Mouse (Mus musculus): Measurements from ENCODE around the gene Fgf13. TPM values are rescaled to one million over a fixed set of nuclear protein-coding genes. Genes with fewer than 3 reads are reported as not detected.
A peak's percentile ranks its signal among the peaks of the same experiment; 100 is the strongest.

The Fgf13 gene
- polyA plus RNA-seq, 1 experiment from 2014 or later: 3.9 TPM

DNA sequence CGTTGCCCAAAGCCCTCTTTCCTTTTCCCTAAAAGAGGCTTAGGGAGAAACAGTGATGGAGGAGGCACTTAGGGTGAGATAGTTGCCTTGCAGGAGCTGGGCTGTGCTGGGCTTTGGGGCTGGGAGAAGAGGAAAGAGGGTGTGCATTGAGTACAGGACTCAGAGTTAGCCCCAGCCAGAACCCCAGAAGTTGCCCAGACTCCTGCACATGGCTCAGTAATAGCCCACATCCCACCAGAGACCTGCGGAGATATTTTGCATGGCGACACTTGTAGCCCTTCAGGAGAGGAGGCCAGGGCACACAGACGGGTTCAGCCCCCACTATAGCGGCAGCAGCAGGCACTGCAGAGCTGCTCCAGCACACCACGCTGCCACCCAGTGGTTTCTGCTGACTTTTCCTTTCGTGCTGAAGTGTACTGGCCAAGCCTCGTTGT, 432.9 kb downstream of the Fgf13 start:
- Histone ChIP-seq H3K9ac (replicated peaks; ENCODE audit: low read length) (no peak overlapping the region), H3K4me2 (replicated peaks; ENCODE audit: low read depth, low read length) (peak overlapping the region; percentile 67), H3K4me1 (ENCODE audit: insufficient read depth, low read length) (no peaks in the 10 kb centered on the region), H3K36me3 (ENCODE audit: insufficient read depth, low read length) (no peaks in the 10 kb centered on the region), H3K4me3 (ENCODE audit: low read length) (peak overlapping the region; percentile 47), H3K9me3 (ENCODE audit: low read length) (no peaks in the 10 kb centered on the region), H3K27ac (ENCODE audit: low read length) (no peak overlapping the region), H3K27me3 (ENCODE audit: insufficient read depth, low read length) (peaks cover 22% of the 10 kb centered on the region; the same call in 1 of the 2 replicates)
- ATAC-seq (ENCODE audit: low FRiP score, low TSS enrichment): peak; percentile 70
- WGBS: 14% methylated on average over 8 of the region's 8 CpGs

DNA sequence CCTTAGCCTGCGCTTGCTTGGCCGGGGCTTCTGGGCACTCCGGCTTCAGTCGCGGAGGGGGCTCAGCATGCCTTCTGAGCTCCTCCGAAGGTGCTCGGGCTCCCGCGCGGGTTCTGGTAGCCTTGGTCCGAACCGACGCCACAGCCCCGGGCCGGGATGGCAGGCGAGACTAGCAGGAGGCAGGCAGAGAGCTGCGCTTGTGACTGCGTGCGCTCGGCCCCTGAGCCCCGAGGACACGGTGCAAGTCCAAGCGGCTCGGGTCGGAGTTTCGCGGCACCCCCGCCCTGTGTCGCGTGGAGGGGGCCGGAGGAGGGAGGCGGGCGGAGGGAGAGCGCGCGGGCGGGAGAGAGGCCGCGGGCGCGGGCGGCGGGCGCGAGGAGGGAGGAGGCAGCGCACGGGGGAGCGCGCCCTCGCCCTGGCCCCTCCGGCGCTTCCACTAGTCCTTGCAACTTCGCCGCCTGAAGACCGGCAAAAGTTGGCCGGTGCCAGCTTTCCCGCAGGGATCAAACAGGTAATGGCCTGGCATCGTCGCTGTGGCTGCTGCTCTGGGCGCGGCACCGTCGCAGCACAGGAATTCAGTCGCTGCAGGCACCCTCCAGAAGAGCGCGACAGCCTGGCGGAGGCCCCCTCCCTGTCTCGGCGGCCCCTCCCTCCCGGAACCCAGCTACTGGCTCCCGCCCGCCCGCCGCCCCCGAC, 433.6 kb downstream of the Fgf13 start:
- H3K4me1 ChIP-seq (ENCODE audit: insufficient read depth, low read length): no peaks in the 10 kb centered on the region
- peak overlapping the region; percentile 31; the same call in 1 of the 2 replicates for H3K9ac ChIP-seq (replicated peaks; ENCODE audit: low read length)
- ATAC-seq (ENCODE audit: low FRiP score, low TSS enrichment): peak; percentile 89
- H3K4me2 ChIP-seq (replicated peaks; ENCODE audit: low read depth, low read length): peak overlapping the region; percentile 67
- H3K4me3 ChIP-seq (ENCODE audit: low read length): peak overlapping the region; percentile 47
- H3K27ac ChIP-seq (ENCODE audit: low read length): no peak overlapping the region
- 19% methylated on average over 31 of the region's 75 CpGs for WGBS
- no peaks in the 10 kb centered on the region for H3K9me3 ChIP-seq (ENCODE audit: low read length)
- peaks cover 22% of the 10 kb centered on the region; the same call in 1 of the 2 replicates for H3K27me3 ChIP-seq (ENCODE audit: insufficient read depth, low read length)
- H3K36me3 ChIP-seq (ENCODE audit: insufficient read depth, low read length): no peaks in the 10 kb centered on the region

DNA sequence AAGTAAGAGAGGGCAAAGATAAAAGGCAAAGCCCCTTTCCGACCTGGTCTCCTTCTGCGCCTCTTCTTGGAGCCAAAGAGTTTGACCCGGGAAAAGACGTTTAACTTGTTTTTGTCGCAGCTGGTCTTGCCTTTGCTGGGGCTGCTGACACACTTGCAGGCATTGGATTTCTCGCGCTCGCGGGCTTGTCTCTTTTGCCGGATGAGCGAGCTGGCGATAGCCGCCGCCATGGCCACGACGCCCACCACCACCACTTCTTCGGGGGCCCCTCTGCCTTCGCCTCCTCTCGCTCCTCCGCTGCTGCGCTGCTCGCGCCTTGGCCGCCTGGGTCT, 434.1 kb downstream of the Fgf13 start:
- Histone ChIP-seq H3K36me3 (ENCODE audit: insufficient read depth, low read length) (no peaks in the 10 kb centered on the region), H3K9ac (replicated peaks; ENCODE audit: low read length) (peak overlapping the region; percentile 31; the same call in 1 of the 2 replicates), H3K9me3 (ENCODE audit: low read length) (no peaks in the 10 kb centered on the region), H3K4me3 (ENCODE audit: low read length) (peak overlapping the region; percentile 47), H3K4me1 (ENCODE audit: insufficient read depth, low read length) (no peaks in the 10 kb centered on the region), H3K27ac (ENCODE audit: low read length) (no peak overlapping the region), H3K27me3 (ENCODE audit: insufficient read depth, low read length) (peaks cover 22% of the 10 kb centered on the region; the same call in 1 of the 2 replicates), H3K4me2 (replicated peaks; ENCODE audit: low read depth, low read length) (peak overlapping the region; percentile 67)
- no peak for ATAC-seq (ENCODE audit: low FRiP score, low TSS enrichment)
- 41% methylated on average over 17 of the region's 24 CpGs for WGBS

DNA sequence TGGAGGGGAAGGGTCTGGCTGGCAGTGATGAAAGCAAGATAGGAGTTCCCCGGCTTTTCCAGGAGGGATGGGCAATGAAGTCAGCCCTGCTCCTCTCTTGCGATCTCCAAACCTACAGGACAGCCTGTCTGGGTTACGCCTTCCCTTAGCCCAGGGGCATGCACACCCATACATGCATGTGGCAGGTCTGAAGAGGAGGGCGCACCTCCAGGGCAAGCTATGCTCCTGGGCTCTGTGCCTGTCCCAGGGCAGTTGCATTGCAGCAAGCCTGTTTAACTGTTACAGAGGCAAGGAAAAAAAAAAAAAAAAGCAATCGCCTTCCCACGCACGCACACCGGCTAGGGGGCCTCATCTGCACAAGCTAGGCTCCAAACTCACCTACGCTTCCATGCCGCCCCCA, 434.5 kb downstream of the Fgf13 start:
- ATAC-seq (ENCODE audit: low FRiP score, low TSS enrichment): peak; percentile 64

DNA sequence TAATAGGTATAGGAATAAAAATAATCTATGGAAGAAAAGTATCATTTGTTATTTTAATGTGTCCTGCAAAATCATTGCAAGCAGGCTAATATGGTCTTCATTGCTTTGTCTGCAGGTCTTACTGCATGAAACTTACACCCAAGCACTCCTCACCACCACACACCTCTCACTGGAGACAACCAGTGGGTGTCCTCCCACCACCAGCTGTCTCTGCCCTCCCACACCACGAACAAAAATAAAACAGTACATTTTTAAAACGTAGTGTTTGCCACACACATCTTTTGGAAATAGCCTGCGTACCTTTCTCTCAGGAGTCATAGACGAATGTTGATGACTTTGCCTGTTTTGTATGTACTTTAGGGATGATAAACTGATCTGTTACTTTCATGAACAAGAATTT, 441.2 kb downstream of the Fgf13 start:
- no peak for ATAC-seq (ENCODE audit: low FRiP score, low TSS enrichment)
- H3K9ac ChIP-seq (replicated peaks; ENCODE audit: low read length): no peak overlapping the region
- no peaks in the 10 kb centered on the region for H3K9me3 ChIP-seq (ENCODE audit: low read length)
- 66% methylated on average over 4 of the region's 4 CpGs for WGBS
- no peak overlapping the region for H3K4me2 ChIP-seq (replicated peaks; ENCODE audit: low read depth, low read length)
- no peaks in the 10 kb centered on the region for H3K36me3 ChIP-seq (ENCODE audit: insufficient read depth, low read length)
- no peak overlapping the region for H3K27ac ChIP-seq (ENCODE audit: low read length)
- no peaks in the 10 kb centered on the region for H3K4me1 ChIP-seq (ENCODE audit: insufficient read depth, low read length)
- H3K4me3 ChIP-seq (ENCODE audit: low read length): no peak overlapping the region
- H3K27me3 ChIP-seq (ENCODE audit: insufficient read depth, low read length): no peaks in the 10 kb centered on the region

More for the DNA sequence above, 434.5 kb downstream of the Fgf13 start:
- Histone ChIP-seq H3K36me3 (ENCODE audit: insufficient read depth, low read length) (no peaks in the 10 kb centered on the region), H3K27ac (ENCODE audit: low read length) (no peak overlapping the region), H3K27me3 (ENCODE audit: insufficient read depth, low read length) (peaks cover 22% of the 10 kb centered on the region; the same call in 1 of the 2 replicates), H3K4me1 (ENCODE audit: insufficient read depth, low read length) (no peaks in the 10 kb centered on the region), H3K4me2 (replicated peaks; ENCODE audit: low read depth, low read length) (peak overlapping the region; percentile 67), H3K4me3 (ENCODE audit: low read length) (peak overlapping the region; percentile 47), H3K9ac (replicated peaks; ENCODE audit: low read length) (no peak overlapping the region), H3K9me3 (ENCODE audit: low read length) (no peaks in the 10 kb centered on the region)
- WGBS: 27% methylated on average over 10 of the region's 10 CpGs

DNA sequence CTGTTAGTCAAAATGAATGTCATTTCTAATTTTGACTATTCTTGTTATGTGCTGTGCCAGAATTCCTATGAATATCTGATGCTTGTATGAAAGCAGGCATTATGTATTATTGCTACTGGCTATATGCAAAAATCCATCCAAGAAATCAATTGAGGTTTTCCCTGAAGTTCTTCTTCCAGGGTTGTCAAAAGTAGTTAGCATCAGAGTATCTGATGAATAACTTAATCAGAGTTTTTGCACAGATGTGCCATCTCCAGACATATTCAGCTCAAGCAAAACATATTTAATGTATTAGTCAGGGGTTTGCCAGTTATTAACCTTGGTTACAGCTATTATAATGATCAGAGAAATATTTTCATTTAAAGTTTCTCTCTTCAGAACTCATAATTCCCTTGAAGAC, 454.7 kb downstream of the Fgf13 start:
- Histone ChIP-seq H3K27ac (ENCODE audit: low read length) (no peak overlapping the region), H3K4me2 (replicated peaks; ENCODE audit: low read depth, low read length) (no peak overlapping the region), H3K4me1 (ENCODE audit: insufficient read depth, low read length) (no peaks in the 10 kb centered on the region), H3K27me3 (ENCODE audit: insufficient read depth, low read length) (no peaks in the 10 kb centered on the region), H3K36me3 (ENCODE audit: insufficient read depth, low read length) (no peaks in the 10 kb centered on the region), H3K9me3 (ENCODE audit: low read length) (no peaks in the 10 kb centered on the region), H3K4me3 (ENCODE audit: low read length) (no peak overlapping the region), H3K9ac (replicated peaks; ENCODE audit: low read length) (no peak overlapping the region)
- no peak for ATAC-seq (ENCODE audit: low FRiP score, low TSS enrichment)

DNA sequence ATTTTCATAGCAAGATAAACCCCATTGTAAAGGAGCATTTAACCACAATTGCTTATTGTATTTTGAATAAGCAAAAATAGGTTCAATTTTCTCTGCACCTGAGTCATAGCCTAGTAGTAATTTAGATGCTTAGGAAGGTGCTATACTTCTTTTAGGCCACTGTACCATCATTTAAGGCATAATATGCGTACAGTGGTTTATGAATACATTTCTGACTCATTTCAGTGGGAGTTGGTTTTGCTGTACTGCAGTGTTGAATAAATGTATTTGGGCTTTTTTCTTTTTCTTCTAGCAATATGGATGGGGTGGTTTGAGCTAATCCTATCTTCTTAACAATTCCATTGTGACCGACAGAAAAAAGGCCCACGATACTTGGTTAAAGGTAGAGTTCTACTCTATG, 481.9 kb downstream of the Fgf13 start:
- WGBS: 90% methylated on average over 3 of the region's 3 CpGs
- ATAC-seq (ENCODE audit: low FRiP score, low TSS enrichment): no peak

DNA sequence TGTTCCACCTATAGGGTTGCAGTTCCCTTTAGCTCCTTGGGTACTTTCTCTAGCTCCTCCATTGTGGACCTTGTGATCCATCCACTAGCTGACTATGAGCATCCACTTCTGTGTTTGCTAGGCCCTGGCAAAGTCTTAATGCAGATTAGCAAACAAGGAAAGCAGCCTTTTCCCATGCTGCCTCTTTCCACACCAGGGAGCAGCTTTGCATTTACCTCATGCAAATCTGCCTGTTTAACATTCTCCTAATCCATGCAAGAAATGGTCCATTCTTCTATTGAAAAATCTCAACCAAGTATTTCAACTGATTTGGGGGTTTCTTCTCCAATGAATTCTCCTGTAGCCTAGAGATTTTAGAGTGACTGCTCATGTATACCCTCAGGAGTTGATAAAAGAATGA, 487.4 kb downstream of the Fgf13 start:
- H3K9ac ChIP-seq (replicated peaks; ENCODE audit: low read length): no peak overlapping the region
- no peak for ATAC-seq (ENCODE audit: low FRiP score, low TSS enrichment)
- H3K27ac ChIP-seq (ENCODE audit: low read length): no peak overlapping the region
- H3K9me3 ChIP-seq (ENCODE audit: low read length): no peaks in the 10 kb centered on the region
- H3K36me3 ChIP-seq (ENCODE audit: insufficient read depth, low read length): no peaks in the 10 kb centered on the region
- no peaks in the 10 kb centered on the region for H3K27me3 ChIP-seq (ENCODE audit: insufficient read depth, low read length)
- H3K4me1 ChIP-seq (ENCODE audit: insufficient read depth, low read length): no peaks in the 10 kb centered on the region
- H3K4me3 ChIP-seq (ENCODE audit: low read length): no peak overlapping the region
- no peak overlapping the region for H3K4me2 ChIP-seq (replicated peaks; ENCODE audit: low read depth, low read length)

More for the DNA sequence above, 481.9 kb downstream of the Fgf13 start:
- Histone ChIP-seq H3K9ac (replicated peaks; ENCODE audit: low read length) (no peak overlapping the region), H3K27ac (ENCODE audit: low read length) (no peak overlapping the region), H3K27me3 (ENCODE audit: insufficient read depth, low read length) (no peaks in the 10 kb centered on the region), H3K4me1 (ENCODE audit: insufficient read depth, low read length) (no peaks in the 10 kb centered on the region), H3K4me2 (replicated peaks; ENCODE audit: low read depth, low read length) (no peak overlapping the region), H3K9me3 (ENCODE audit: low read length) (no peaks in the 10 kb centered on the region), H3K4me3 (ENCODE audit: low read length) (no peak overlapping the region), H3K36me3 (ENCODE audit: insufficient read depth, low read length) (no peaks in the 10 kb centered on the region)

DNA sequence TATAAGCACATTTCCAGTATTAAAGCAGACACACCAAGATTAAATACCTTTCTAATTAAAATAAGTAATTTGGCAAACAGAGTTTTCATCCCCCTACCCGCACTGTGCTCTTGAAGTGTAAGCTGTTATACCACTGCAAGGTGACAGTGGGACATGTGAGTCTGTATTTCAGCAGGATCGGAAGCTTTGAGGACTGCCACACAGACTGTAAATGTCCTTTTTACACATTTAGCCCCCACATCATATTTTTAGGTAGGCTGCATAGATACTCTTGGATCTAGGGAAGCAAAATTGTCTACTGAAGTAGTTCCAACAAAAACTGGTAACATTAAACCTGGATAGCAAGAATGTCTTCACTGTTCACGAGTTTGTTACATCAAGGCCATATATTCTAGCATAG, 495.8 kb downstream of the Fgf13 start:
- Histone ChIP-seq H3K27me3 (ENCODE audit: insufficient read depth, low read length) (no peaks in the 10 kb centered on the region), H3K4me3 (ENCODE audit: low read length) (no peak overlapping the region), H3K4me2 (replicated peaks; ENCODE audit: low read depth, low read length) (no peak overlapping the region), H3K9ac (replicated peaks; ENCODE audit: low read length) (no peak overlapping the region), H3K4me1 (ENCODE audit: insufficient read depth, low read length) (no peaks in the 10 kb centered on the region), H3K27ac (ENCODE audit: low read length) (no peak overlapping the region), H3K36me3 (ENCODE audit: insufficient read depth, low read length) (no peaks in the 10 kb centered on the region), H3K9me3 (ENCODE audit: low read length) (no peaks in the 10 kb centered on the region)
- no peak for ATAC-seq (ENCODE audit: low FRiP score, low TSS enrichment)
- WGBS: 71% methylated on average over 3 of the region's 3 CpGs

DNA sequence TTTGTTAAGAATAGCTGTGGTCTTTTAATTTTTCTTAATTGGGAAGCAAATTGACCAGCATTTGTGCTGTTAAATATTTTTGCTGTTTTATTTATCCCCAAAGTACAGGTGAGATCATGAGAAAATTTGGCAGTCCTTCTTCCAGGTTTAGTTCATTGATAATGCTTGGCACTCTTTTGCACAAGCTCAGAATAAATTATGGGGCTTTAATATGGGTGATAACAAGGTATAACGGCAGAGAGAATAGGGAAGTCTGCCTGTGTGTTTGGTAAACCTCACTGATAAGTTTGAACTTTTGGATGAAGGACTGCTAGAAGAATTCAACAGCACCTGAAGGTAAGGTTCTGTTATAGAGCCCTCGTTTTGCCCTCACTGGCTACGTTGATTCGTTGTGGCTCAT, 504.7 kb downstream of the Fgf13 start:
- 78% methylated on average over 4 of the region's 4 CpGs for WGBS
- Histone ChIP-seq H3K36me3 (ENCODE audit: insufficient read depth, low read length) (no peaks in the 10 kb centered on the region), H3K27me3 (ENCODE audit: insufficient read depth, low read length) (no peaks in the 10 kb centered on the region), H3K27ac (ENCODE audit: low read length) (no peak overlapping the region), H3K4me3 (ENCODE audit: low read length) (no peak overlapping the region), H3K4me1 (ENCODE audit: insufficient read depth, low read length) (no peaks in the 10 kb centered on the region), H3K4me2 (replicated peaks; ENCODE audit: low read depth, low read length) (no peak overlapping the region), H3K9ac (replicated peaks; ENCODE audit: low read length) (no peak overlapping the region), H3K9me3 (ENCODE audit: low read length) (no peaks in the 10 kb centered on the region)
- no peak for ATAC-seq (ENCODE audit: low FRiP score, low TSS enrichment)

Measured in kidney, embryonic 16.5 days (tissue).